Mouse (Mus musculus) heart, adult 2 months (tissue): ENCODE measurements around the gene Tox2.

ENCODE experiments used
- EP300 ChIP-seq: fragments of 200-500 bp; IDR thresholded peaks from 2 replicates; pipeline ENCODE4 v1.6.1; 2011; ENCODE audit warnings: low read depth, low read length, control low read depth; ENCODE audit not compliant: insufficient read depth
- POLR2A ChIP-seq: fragments of 200-500 bp; IDR thresholded peaks from 2 replicates; pipeline ENCODE4 v1.6.1; 2011; ENCODE audit warnings: mild to moderate bottlenecking, low read depth, low read length, control low read depth; ENCODE audit not compliant: insufficient read depth

- TF ChIP-seq EP300 (no peak), POLR2A (no peak)
Measured at GRCm38 (mm10) chr2:163277979-163278378, 75.1 kb downstream of the Tox2 start.
